Mouse (Mus musculus) kidney, adult 2 months (tissue): ENCODE data around the gene Rgs7bp. TPM values are rescaled to one million over a fixed set of nuclear protein-coding genes. Genes with fewer than 3 reads are reported as not detected.
"Not testable (repeated sequence)": the region's sequence is repeated elsewhere in the genome, so short reads cannot be mapped to it uniquely, and the experiment has no call there.

Source experiments
- DNase-seq: peaks from one replicate; pipeline ENCODE4 v3.0.0; 2021
- H3K27ac ChIP-seq: fragments of 200-500 bp; 2 replicates; pipeline ENCODE4 v1.5.1; 2012; ENCODE audit warnings: low read depth, low read length, control low read depth, inconsistent platforms; ENCODE audit not compliant: insufficient read depth
- H3K27me3 ChIP-seq: fragments of 200-500 bp; replicated peaks from 2 replicates; pipeline ENCODE4 v1.6.1; 2012; ENCODE audit warnings: mild to moderate bottlenecking, moderate library complexity, low read length, inconsistent platforms; ENCODE audit not compliant: control insufficient read depth, insufficient read depth
- H3K36me3 ChIP-seq: fragments of 200-500 bp; 2 replicates; pipeline ENCODE4 v1.6.1; 2012; ENCODE audit warnings: mild to moderate bottlenecking, moderate library complexity, low read length, inconsistent platforms; ENCODE audit not compliant: control insufficient read depth, insufficient read depth
- H3K4me1 ChIP-seq: fragments of 200-500 bp; 2 replicates; pipeline ENCODE4 v1.6.1; 2011; ENCODE audit warnings: low read length; ENCODE audit not compliant: control insufficient read depth, insufficient read depth
- H3K4me3 ChIP-seq: fragments of 200-500 bp; 2 replicates; pipeline ENCODE4 v1.5.1; 2011; ENCODE audit warnings: mild to moderate bottlenecking, low read depth, low read length, control low read depth; ENCODE audit not compliant: insufficient read depth
- CTCF ChIP-seq: fragments of 200-500 bp; conservative IDR thresholded peaks from 2 replicates; pipeline ENCODE4 v1.5.1; 2011; ENCODE audit warnings: low read depth, mild to moderate bottlenecking, control low read depth, low read length, moderate library complexity, mixed read lengths; ENCODE audit not compliant: insufficient read depth, insufficient read length
- POLR2A ChIP-seq: fragments of 200-500 bp; IDR thresholded peaks from one replicate; pipeline ENCODE4 v1.6.1; 2011; ENCODE audit warnings: low read depth, low read length, control low read depth
- WGBS: fragments of 180-500 bp; shearing (Covaris S2); methylation state at CpG from one replicate; pipeline ENCODE4 v1.1.7; 2018; 5-methylcytosine and 5-hydroxymethylcytosine counted together
- polyA plus RNA-seq: library from polyadenylated mRNA; depleted of rRNA; stranded (reverse); fragments of >200 nt; gene quantifications from 2 replicates; pipeline ENCODE4 v1.2.3, GENCODE M21; 2012

Rgs7bp gene
- polyA plus RNA-seq, 1 experiment: 0.33 TPM

GRCm38 (mm10) chr13:104936586-104936985 lies 118.1 kb downstream of the Rgs7bp start:
- H3K4me1 ChIP-seq: no peaks in the 10 kb centered on the region
- no peak overlapping the region for H3K27ac ChIP-seq
- no peaks in the 10 kb centered on the region for H3K27me3 ChIP-seq
- H3K36me3 ChIP-seq: no peaks in the 10 kb centered on the region
- no peak overlapping the region for H3K4me3 ChIP-seq
- TF ChIP-seq POLR2A (no peak), CTCF (no peak)
- WGBS: 94% methylated on average over 2 of the region's 2 CpGs
- no peak for DNase-seq

GRCm38 (mm10) chr13:104931635-104932532 lies 122.8 kb downstream of the Rgs7bp start:
- Histone ChIP-seq H3K4me1 (no peaks in the 10 kb centered on the region), H3K27ac (no peak overlapping the region), H3K4me3 (no peak overlapping the region), H3K36me3 (no peaks in the 10 kb centered on the region), H3K27me3 (no peaks in the 10 kb centered on the region)
- WGBS: 74% methylated on average over 6 of the region's 6 CpGs
- no peak for DNase-seq
- TF ChIP-seq CTCF: no peak
- no peak for TF ChIP-seq POLR2A

GRCm38 (mm10) chr13:104930814-104931213 lies 123.9 kb downstream of the Rgs7bp start:
- WGBS: 72% methylated on average over 3 of the region's 3 CpGs
- Histone ChIP-seq H3K27ac (no peak overlapping the region), H3K36me3 (no peaks in the 10 kb centered on the region), H3K4me3 (no peak overlapping the region), H3K4me1 (no peaks in the 10 kb centered on the region), H3K27me3 (no peaks in the 10 kb centered on the region)
- no peak for DNase-seq
- no peak for TF ChIP-seq CTCF
- no peak for TF ChIP-seq POLR2A

- Histone ChIP-seq H3K27ac (no peak overlapping the region), H3K4me1 (no peaks in the 10 kb centered on the region), H3K27me3 (no peaks in the 10 kb centered on the region), H3K36me3 (no peaks in the 10 kb centered on the region), H3K4me3 (no peak overlapping the region)
- WGBS: 81% methylated on average over 16 of the region's 16 CpGs
- TF ChIP-seq POLR2A (no peak), CTCF (peak; percentile 54)
- peak; percentile 3 for DNase-seq
These were observed 136.1 kb downstream of the Rgs7bp start for GRCm38 (mm10) chr13:104918663-104919062.

GRCm38 (mm10) chr13:104916771-104917170 lies 138.0 kb downstream of the Rgs7bp start:
- DNase-seq, H3K4me3 ChIP-seq, H3K4me1 ChIP-seq, H3K27ac ChIP-seq, H3K36me3 ChIP-seq, H3K27me3 ChIP-seq: not testable (repeated sequence)
- whole genome bisulfite sequencing: 83% methylated on average over 6 of the region's 6 CpGs

GRCm38 (mm10) chr13:104916106-104916505 lies 138.6 kb downstream of the Rgs7bp start:
- H3K4me3 ChIP-seq: no peak overlapping the region
- no peaks in the 10 kb centered on the region for H3K4me1 ChIP-seq
- DNase-seq: no peak
- no peaks in the 10 kb centered on the region for H3K27me3 ChIP-seq
- TF ChIP-seq POLR2A: no peak
- WGBS: 98% methylated on average over 2 of the region's 2 CpGs
- no peak overlapping the region for H3K27ac ChIP-seq
- no peaks in the 10 kb centered on the region for H3K36me3 ChIP-seq

- H3K27ac ChIP-seq: no peak overlapping the region
- no peaks in the 10 kb centered on the region for H3K4me1 ChIP-seq
- H3K36me3 ChIP-seq: no peaks in the 10 kb centered on the region
- H3K27me3 ChIP-seq: no peaks in the 10 kb centered on the region
- H3K4me3 ChIP-seq: no peak overlapping the region
- 80% methylated on average over 17 of the region's 17 CpGs for WGBS
- TF ChIP-seq CTCF (no peak), POLR2A (no peak)
- no peak for DNase-seq
These were observed 140.3 kb downstream of the Rgs7bp start for GRCm38 (mm10) chr13:104914288-104914895.

- H3K27me3 ChIP-seq, H3K27ac ChIP-seq, H3K4me3 ChIP-seq, DNase-seq, H3K4me1 ChIP-seq, H3K36me3 ChIP-seq: not testable (repeated sequence)
- 84% methylated on average over 5 of the region's 5 CpGs for WGBS
These were observed 143.1 kb downstream of the Rgs7bp start for GRCm38 (mm10) chr13:104911626-104912025.

- H3K4me3 ChIP-seq, H3K4me1 ChIP-seq, H3K36me3 ChIP-seq, DNase-seq, H3K27ac ChIP-seq, H3K27me3 ChIP-seq: not testable (repeated sequence)
- 97% methylated on average over 1 of the region's 1 CpGs for WGBS
These were observed 143.7 kb downstream of the Rgs7bp start for GRCm38 (mm10) chr13:104911006-104911405.
